Mouse (Mus musculus) heart, postnatal 4 days (tissue): Measurements from ENCODE around the gene Olfr463. TPM values are rescaled to one million over a fixed set of nuclear protein-coding genes. Genes with fewer than 3 reads are reported as not detected.

Experiments
- DNase-seq: peaks from one replicate; pipeline ENCODE4 v3.0.0; 2021
- total RNA-seq, 2 experiments: library from RNA; stranded (reverse); gene quantifications; 2 replicates each; pipeline ENCODE4 v1.2.3; 2021

The Olfr463 gene
- total RNA-seq, 2 experiments from 2014 or later: not detected

- no peak for DNase-seq
These were observed 50.1 kb downstream of the Olfr463 start for GRCm38 (mm10) chr11:87846968-87847600.

Other genes starting within 250 kb of the Olfr463 start
- gene Rnf43, start 234.7 kb downstream of the Olfr463 start, total RNA-seq: under 1 TPM; 0.36 to 0.95 TPM
- gene Supt4a, start 159.8 kb downstream of the Olfr463 start, total RNA-seq: 10 to 100 TPM; 47.9 to 49.9 TPM
- under 1 TPM in 1 of 2 experiments, not detected in 1; 0.07 TPM for gene Tspoap1, start 136.8 kb downstream of the Olfr463 start, total RNA-seq
- under 1 TPM; 0.14 to 0.33 TPM for gene Mpo, start 103.8 kb downstream of the Olfr463 start, total RNA-seq
- not detected for gene Lpo, start 69.1 kb downstream of the Olfr463 start, total RNA-seq
- 1 to 10 TPM; 5.6 to 5.7 TPM for gene Mks1, start 44.2 kb downstream of the Olfr463 start, total RNA-seq
- not detected for gene Epx, start 21.9 kb downstream of the Olfr463 start, total RNA-seq
- gene Olfr462, start 5.1 kb downstream of the Olfr463 start, total RNA-seq: not detected
- not detected for gene Olfr464, start 23.6 kb upstream of the Olfr463 start, total RNA-seq
- gene Dynll2, start 90.1 kb upstream of the Olfr463 start, total RNA-seq: 100 to 1,000 TPM; 202 to 205 TPM
- 100 to 1,000 TPM; 207 to 224 TPM for gene Srsf1, start 150.0 kb upstream of the Olfr463 start, total RNA-seq
- 10 to 100 TPM; 36.7 to 41.3 TPM for gene Vezf1, start 170.9 kb upstream of the Olfr463 start, total RNA-seq
- gene Cuedc1, start 200.7 kb upstream of the Olfr463 start, total RNA-seq: 10 to 100 TPM; 39.5 to 40.0 TPM